Mouse (Mus musculus) kidney, postnatal 0 days (tissue): ENCODE data around the gene 1700102P08Rik. TPM values are rescaled to one million over a fixed set of nuclear protein-coding genes. Genes with fewer than 3 reads are reported as not detected.

Experiments
- ATAC-seq: fragments of 200-750 bp; cut with Nextera tagmentation; replicated peaks from 2 replicates; pipeline ENCODE4 v1.8.0; 2017; ENCODE audit warnings: low read depth, moderate number of reproducible peaks, moderate TSS enrichment, moderate library complexity; ENCODE audit not compliant: low FRiP score
- DNase-seq: peaks from one replicate; pipeline ENCODE4 v3.0.0-alpha.2; 2016; ENCODE audit warnings: low spot score
- H3K27ac ChIP-seq: fragments of 300-500 bp; sonication (generic); 2 replicates; pipeline ENCODE4 v1.5.1; 2014; ENCODE audit warnings: mild to moderate bottlenecking
- H3K27me3 ChIP-seq: fragments of 300-500 bp; sonication (generic); 2 replicates; pipeline ENCODE4 v1.6.1; 2014; ENCODE audit warnings: low read length, mixed read lengths; ENCODE audit not compliant: insufficient read depth
- H3K36me3 ChIP-seq: fragments of 300-500 bp; sonication (generic); 2 replicates; pipeline ENCODE4 v1.6.1; 2014; ENCODE audit warnings: low read length, mixed read lengths; ENCODE audit not compliant: insufficient read depth
- H3K4me1 ChIP-seq: fragments of 300-500 bp; sonication (generic); replicated peaks from 2 replicates; pipeline ENCODE4 v1.6.1; 2014; ENCODE audit warnings: antibody characterized with exemption, low read length, mixed read lengths; ENCODE audit not compliant: insufficient read depth
- H3K4me2 ChIP-seq: fragments of 300-500 bp; sonication (generic); 2 replicates; pipeline ENCODE4 v1.6.1; 2014; ENCODE audit warnings: mild to moderate bottlenecking, low read length, moderate library complexity, mixed read lengths
- H3K4me3 ChIP-seq: fragments of 300-500 bp; sonication (generic); replicated peaks from 2 replicates; pipeline ENCODE4 v1.5.1; 2014; ENCODE audit warnings: low read depth, low read length
- H3K9ac ChIP-seq: fragments of 300-500 bp; sonication (generic); 2 replicates; pipeline ENCODE4 v1.6.1; 2014; ENCODE audit warnings: low read depth, low read length
- H3K9me3 ChIP-seq: fragments of 300-500 bp; sonication (generic); replicated peaks from 2 replicates; pipeline ENCODE4 v1.6.1; 2016; ENCODE audit warnings: low read length, inconsistent platforms, mixed read lengths
- CTCF ChIP-seq: IDR thresholded peaks from 2 replicates; pipeline ENCODE4 v1.5.1; 2016; ENCODE audit warnings: antibody characterized with exemption, low read depth, mild to moderate bottlenecking, moderate library complexity
- WGBS: fragments of 180-500 bp; shearing (Covaris S2); extraction: QIAGEN DNeasy Blood & Tissue Kit; methylation state at CpG from one replicate; pipeline ENCODE4 v1.1.7; 2014; 5-methylcytosine and 5-hydroxymethylcytosine counted together
- polyA plus RNA-seq: library from polyadenylated mRNA; unstranded; fragments of >200 nt; fragmentation: Nextera tagmentation; extraction: Ambion mirVana; gene quantifications from 2 replicates; pipeline ENCODE4 v1.2.1, GENCODE M21; 2015

1700102P08Rik gene
- polyA plus RNA-seq, 1 experiment from 2014 or later, result 0.66 TPM

DNA sequence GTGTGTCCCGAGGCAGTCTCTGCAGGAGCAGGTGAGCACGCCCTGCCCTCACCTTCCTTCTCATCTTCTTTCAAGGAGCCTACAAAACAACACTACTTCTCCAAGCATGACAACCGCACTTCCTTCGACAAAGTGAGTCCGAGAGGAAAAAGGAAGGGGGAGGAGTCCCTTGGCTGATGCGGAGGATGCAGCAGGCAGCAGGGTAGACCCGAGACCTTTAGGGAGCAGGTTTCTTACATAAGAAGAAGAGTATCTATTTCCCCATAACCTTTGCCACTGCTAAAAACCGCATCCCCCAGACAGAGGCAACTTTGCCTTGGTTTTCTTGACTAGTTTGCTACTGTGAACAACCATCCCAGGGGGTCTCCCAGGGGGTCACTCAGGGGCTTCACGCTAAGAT lies 52.5 kb downstream of the 1700102P08Rik start:
- Histone ChIP-seq H3K9ac (no peak overlapping the region), H3K36me3 (no peaks in the 10 kb centered on the region), H3K9me3 (no peaks in the 10 kb centered on the region), H3K27me3 (no peaks in the 10 kb centered on the region), H3K4me1 (no peaks in the 10 kb centered on the region), H3K27ac (no peak overlapping the region), H3K4me3 (no peak overlapping the region), H3K4me2 (no peak overlapping the region)
- ATAC-seq, result no peak
- TF ChIP-seq CTCF, result no peak
- WGBS, result 52% methylated on average over 9 of the region's 9 CpGs
- DNase-seq, result no peak

DNA sequence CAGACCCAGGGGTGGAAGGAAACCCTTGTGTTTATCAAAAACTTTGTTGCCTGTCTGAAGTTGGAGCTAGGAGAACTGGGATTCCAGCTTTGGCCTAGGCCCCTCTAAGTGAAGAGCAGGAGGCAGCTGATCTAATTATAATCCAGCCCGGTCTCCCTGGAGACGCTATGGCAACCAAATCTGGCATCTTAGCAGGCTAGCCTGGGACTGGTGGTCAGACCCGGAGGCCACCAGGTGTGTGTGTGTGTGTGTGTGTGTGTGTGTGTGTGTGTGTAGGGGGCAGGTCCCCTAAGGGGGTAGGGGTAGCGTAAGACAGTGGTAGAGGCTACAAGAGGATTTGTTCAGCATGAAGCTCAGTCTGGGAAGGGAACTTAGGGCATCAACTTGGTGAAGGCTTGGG lies 57.3 kb downstream of the 1700102P08Rik start:
- no peak overlapping the region for H3K27ac ChIP-seq
- H3K4me3 ChIP-seq, result no peak overlapping the region
- no peaks in the 10 kb centered on the region for H3K27me3 ChIP-seq
- DNase-seq (no peak), ATAC-seq (no peak)
- 70% methylated on average over 4 of the region's 4 CpGs for WGBS
- H3K36me3 ChIP-seq, result no peaks in the 10 kb centered on the region
- peaks cover 8% of the 10 kb centered on the region; the same call in 1 of the 2 replicates for H3K4me1 ChIP-seq
- H3K9ac ChIP-seq, result no peak overlapping the region
- no peak for TF ChIP-seq CTCF
- no peak overlapping the region for H3K4me2 ChIP-seq
- no peaks in the 10 kb centered on the region for H3K9me3 ChIP-seq

DNA sequence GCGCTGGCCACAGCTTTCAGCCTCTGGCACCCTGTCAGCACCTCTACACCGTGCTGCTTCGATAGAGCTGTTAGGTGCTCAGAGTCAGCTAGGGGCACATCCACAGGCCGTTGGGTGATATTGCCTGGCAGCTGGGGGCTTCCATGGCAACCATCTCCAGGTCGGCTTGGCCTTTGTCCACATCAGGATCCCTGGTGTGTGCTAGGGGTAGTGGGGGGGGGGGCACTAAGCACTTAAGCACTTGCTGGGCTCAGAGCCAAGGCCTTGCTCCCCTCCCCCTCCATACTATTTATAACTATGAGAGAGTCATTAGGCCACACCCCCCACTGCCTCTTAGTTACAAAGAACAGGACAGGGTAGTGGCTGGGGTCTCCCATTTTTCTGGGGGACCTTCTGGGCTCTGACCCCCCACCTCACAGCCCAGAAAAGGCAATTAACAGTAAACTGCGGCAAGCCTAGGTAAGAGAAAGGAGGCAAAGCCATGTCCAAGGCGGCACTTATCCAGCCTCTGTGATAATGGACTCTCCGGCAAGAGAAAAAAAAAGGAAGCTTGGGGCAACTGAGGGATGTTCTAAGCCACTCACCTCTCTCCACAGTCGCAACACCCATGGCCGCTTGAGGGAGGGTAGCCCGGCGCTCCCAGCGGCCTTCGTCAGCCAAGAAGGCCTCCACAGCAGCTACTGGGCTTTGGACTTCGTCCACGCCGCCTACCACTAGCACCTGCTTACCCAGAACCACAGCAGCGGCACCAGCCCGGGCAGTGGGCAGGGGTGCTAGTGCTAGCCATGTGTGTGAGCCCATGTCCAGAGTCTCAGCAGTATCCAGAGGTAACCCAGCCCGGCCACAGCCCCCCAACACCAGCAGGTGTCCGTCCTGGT lies 57.9 kb downstream of the 1700102P08Rik start:
- Histone ChIP-seq H3K4me1 (peaks cover 8% of the 10 kb centered on the region; the same call in 1 of the 2 replicates), H3K27ac (peak overlapping the region; percentile 9; the same call in 1 of the 2 replicates), H3K36me3 (no peaks in the 10 kb centered on the region), H3K9ac (peak overlapping the region; percentile 18; the same call in 1 of the 2 replicates), H3K4me2 (peak overlapping the region; percentile 4; the same call in 1 of the 2 replicates), H3K27me3 (no peaks in the 10 kb centered on the region), H3K9me3 (no peaks in the 10 kb centered on the region), H3K4me3 (no peak overlapping the region)
- 69% methylated on average over 21 of the region's 21 CpGs for WGBS
- no peak for DNase-seq
- peak; percentile 41; the same call in 1 of the 2 replicates for ATAC-seq
- no peak for TF ChIP-seq CTCF

DNA sequence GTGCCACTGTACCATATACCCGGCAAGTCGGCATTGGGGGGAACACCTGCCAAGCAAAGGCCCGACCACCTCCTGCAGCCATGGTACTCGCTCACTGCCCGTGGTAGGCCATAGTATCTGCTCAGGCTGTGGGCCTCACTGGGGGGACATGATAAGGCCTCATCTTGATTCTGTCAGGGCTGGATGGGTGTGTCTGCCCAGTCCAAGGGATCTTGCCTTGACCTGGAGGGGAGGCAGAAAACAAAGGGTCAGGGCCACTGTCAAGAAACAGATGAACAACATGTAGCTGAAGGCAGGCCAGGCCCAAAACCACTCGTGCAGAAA lies 58.5 kb downstream of the 1700102P08Rik start:
- DNase-seq, result no peak

DNA sequence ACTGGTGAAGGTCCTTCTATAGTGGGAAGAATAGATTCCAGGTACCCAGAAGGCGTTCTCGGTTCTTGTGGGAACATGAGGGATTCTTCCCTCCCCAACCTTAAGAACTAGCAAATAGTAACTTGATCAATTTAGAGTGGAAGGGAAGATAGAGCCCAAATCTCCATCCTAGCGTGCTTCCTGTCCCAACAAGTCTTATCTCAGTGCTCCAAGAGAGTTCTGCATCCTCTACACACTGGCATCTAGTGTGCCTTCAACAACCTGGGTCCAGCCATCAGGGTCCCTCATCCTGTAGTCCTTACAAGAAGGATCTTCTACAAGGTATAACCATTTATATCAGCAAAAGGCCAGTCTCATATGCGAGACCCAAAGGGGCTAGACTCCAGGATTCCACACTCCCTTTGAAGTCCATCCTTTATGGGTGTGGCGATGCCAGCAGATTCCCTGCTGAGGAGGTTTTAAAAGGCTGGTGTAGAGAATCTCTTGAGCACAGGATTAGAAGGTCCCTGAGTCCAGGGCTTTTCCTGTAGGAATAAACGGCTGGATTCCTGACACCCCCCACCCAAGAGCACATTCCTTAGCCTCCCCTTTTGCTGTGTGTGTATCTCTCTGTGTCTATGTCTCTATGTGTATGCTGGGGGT lies 59.0 kb downstream of the 1700102P08Rik start:
- ATAC-seq (no peak), DNase-seq (no peak)
- peak overlapping the region; percentile 95 for H3K4me2 ChIP-seq
- no peaks in the 10 kb centered on the region for H3K9me3 ChIP-seq
- WGBS, result 53% methylated on average over 6 of the region's 6 CpGs
- H3K4me3 ChIP-seq, result peak overlapping the region; percentile 61
- no peaks in the 10 kb centered on the region for H3K27me3 ChIP-seq
- peak overlapping the region; percentile 54 for H3K27ac ChIP-seq
- no peaks in the 10 kb centered on the region for H3K36me3 ChIP-seq
- no peak for TF ChIP-seq CTCF
- H3K4me1 ChIP-seq, result peaks cover 8% of the 10 kb centered on the region; the same call in 1 of the 2 replicates
- H3K9ac ChIP-seq, result peak overlapping the region; percentile 69

More for the DNA sequence above, 58.5 kb downstream of the 1700102P08Rik start:
- H3K27ac ChIP-seq, result no peak overlapping the region
- no peaks in the 10 kb centered on the region for H3K9me3 ChIP-seq
- no peak for TF ChIP-seq CTCF
- peak overlapping the region; percentile 18; the same call in 1 of the 2 replicates for H3K9ac ChIP-seq
- H3K27me3 ChIP-seq, result no peaks in the 10 kb centered on the region
- WGBS, result 86% methylated on average over 6 of the region's 6 CpGs
- no peak overlapping the region for H3K4me3 ChIP-seq
- H3K36me3 ChIP-seq, result no peaks in the 10 kb centered on the region
- 0 out of 2 replicates have a peak overlapping the region, but pooled peaks have one; percentile 4 for H3K4me2 ChIP-seq
- peaks cover 8% of the 10 kb centered on the region; the same call in 1 of the 2 replicates for H3K4me1 ChIP-seq
- ATAC-seq, result no peak

DNA sequence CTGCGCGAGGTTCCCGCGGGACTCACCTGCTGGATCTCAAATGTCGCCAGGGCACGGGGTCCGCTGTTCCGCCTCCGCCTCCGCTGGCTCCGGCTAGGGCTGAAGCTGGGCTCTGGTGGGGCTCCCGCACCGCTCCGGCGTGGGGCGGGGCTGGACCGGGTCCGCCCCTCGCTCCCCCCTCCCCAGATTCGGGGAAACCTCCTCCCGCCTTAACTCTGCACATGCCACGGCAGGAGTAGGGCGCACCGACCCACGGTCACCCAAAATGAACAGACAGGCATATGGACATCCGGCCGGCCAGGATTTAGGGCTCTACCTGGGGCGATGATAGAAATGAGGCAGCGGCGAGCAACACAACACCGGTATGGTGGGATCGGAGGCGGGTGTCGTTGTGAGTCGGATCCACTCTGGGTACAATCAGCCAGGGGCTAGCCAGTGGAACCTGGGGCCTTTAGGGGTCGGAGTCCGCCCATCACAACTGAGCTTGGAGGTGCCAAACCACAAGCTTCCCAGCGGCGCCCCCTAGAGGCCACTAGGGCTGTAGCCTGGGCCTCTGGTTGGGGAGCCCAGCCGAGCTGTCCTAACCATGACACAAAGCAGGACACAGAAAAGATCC lies 59.8 kb downstream of the 1700102P08Rik start:
- H3K27ac ChIP-seq, result peak overlapping the region; percentile 54
- no peaks in the 10 kb centered on the region for H3K27me3 ChIP-seq
- peaks cover 8% of the 10 kb centered on the region; the same call in 1 of the 2 replicates for H3K4me1 ChIP-seq
- TF ChIP-seq CTCF, result peak; percentile 94
- no peaks in the 10 kb centered on the region for H3K36me3 ChIP-seq
- peak; percentile 93 for DNase-seq
- no peaks in the 10 kb centered on the region for H3K9me3 ChIP-seq
- under 1% methylated on average over 40 of the region's 40 CpGs for WGBS
- H3K9ac ChIP-seq, result peak overlapping the region; percentile 69
- H3K4me2 ChIP-seq, result peak overlapping the region; percentile 95
- H3K4me3 ChIP-seq, result peak overlapping the region; percentile 61
- ATAC-seq, result peak; percentile 85
